19 mouse cellular contexts compared by ENCODE assay signal in genomic region chr6:100939766-100940165, GRCm38 (mm10).
"Had no signal": no experiment of that assay in that cellular context is flagged by ENCODE, and none has a peak within 500 bp of the region (broad histone marks: within the 10 kb centered on the region; RNA-seq: fewer than 3 reads in every experiment).

No protein-coding gene starts in this region.

- H3K27me3 ChIP-seq: embryonic facial prominence, embryonic 12.5 days; embryonic facial prominence, embryonic 13.5 days; embryonic facial prominence, embryonic 15.5 days; forebrain, embryonic 12.5 days; forebrain, embryonic 13.5 days; forebrain, embryonic 15.5 days had no signal

- H3K4me1 ChIP-seq: embryonic facial prominence, embryonic 10.5 days; forebrain, embryonic 10.5 days; forebrain, embryonic 12.5 days; forebrain, embryonic 13.5 days; forebrain, embryonic 15.5 days had no signal

- H3K4me2 ChIP-seq: embryonic facial prominence, embryonic 12.5 days; embryonic facial prominence, embryonic 13.5 days; embryonic facial prominence, embryonic 15.5 days; forebrain, embryonic 12.5 days; forebrain, embryonic 13.5 days; forebrain, embryonic 15.5 days had no signal

- H3K9me3 ChIP-seq: embryonic facial prominence, embryonic 10.5 days; embryonic facial prominence, embryonic 12.5 days; embryonic facial prominence, embryonic 13.5 days; embryonic facial prominence, embryonic 15.5 days; forebrain, embryonic 10.5 days; forebrain, embryonic 12.5 days; forebrain, embryonic 13.5 days; forebrain, embryonic 15.5 days had no signal

- H3K36me3 ChIP-seq: embryonic facial prominence, embryonic 10.5 days; embryonic facial prominence, embryonic 12.5 days; embryonic facial prominence, embryonic 13.5 days; embryonic facial prominence, embryonic 15.5 days; forebrain, embryonic 10.5 days; forebrain, embryonic 12.5 days; forebrain, embryonic 15.5 days had no signal

- ATAC-seq: forebrain, embryonic 13.5 days; forebrain, embryonic 14.5 days; forebrain, embryonic 15.5 days; forebrain, embryonic 16.5 days; forebrain, postnatal 0 days had no signal

- DNase-seq: cerebellum, adult 8-10 months; cerebellum, adult 9-10 months; cerebellum, adult 9-11 months; embryo, embryonic 11 days; forebrain, postnatal 0 days; gastrocnemius, postnatal 25 days; gastrocnemius, postnatal 36 days had no signal

- H3K4me3 ChIP-seq: embryonic facial prominence, embryonic 10.5 days; embryonic facial prominence, embryonic 12.5 days; embryonic facial prominence, embryonic 13.5 days; embryonic facial prominence, embryonic 15.5 days; erythroblast, embryonic 14.5 days; forebrain, embryonic 10.5 days; forebrain, embryonic 12.5 days; forebrain, embryonic 13.5 days; forebrain, embryonic 15.5 days; gastrocnemius, adult 2 months had no signal

- H3K27ac ChIP-seq: embryonic facial prominence, embryonic 10.5 days; embryonic facial prominence, embryonic 12.5 days; embryonic facial prominence, embryonic 13.5 days; embryonic facial prominence, embryonic 15.5 days; forebrain, embryonic 10.5 days; forebrain, embryonic 12.5 days; forebrain, embryonic 13.5 days; forebrain, embryonic 15.5 days; gastrocnemius, adult 2 months had no signal

- H3K9ac ChIP-seq: embryonic facial prominence, embryonic 12.5 days; embryonic facial prominence, embryonic 13.5 days; embryonic facial prominence, embryonic 15.5 days; forebrain, embryonic 12.5 days; forebrain, embryonic 13.5 days; forebrain, embryonic 15.5 days; forebrain, postnatal 0 days had no signal
